Mouse (Mus musculus) thymus, adult 18-20 months (tissue): ENCODE results near the gene Zfp950.

Source experiments
- DNase-seq, 2 experiments: peaks; one replicate each; pipeline ENCODE4 v3.0.0; 2022; ENCODE audit warnings: mixed read lengths in 2 of 2

Gene Zfp950

GRCm38 (mm10) chr19:61056783-61057410 is 83.7 kb downstream of the Zfp950 start:
- DNase-seq = no peak

- DNase-seq = no peak
Observed at GRCm38 (mm10) chr19:61052786-61053185, 87.9 kb downstream of the Zfp950 start.

- no peak for DNase-seq
Observed at GRCm38 (mm10) chr19:61052008-61052407, 88.6 kb downstream of the Zfp950 start.

GRCm38 (mm10) chr19:61051151-61051550 is 89.5 kb downstream of the Zfp950 start:
- no peak for DNase-seq

- DNase-seq = no peak
Observed at GRCm38 (mm10) chr19:61049413-61049812, 91.2 kb downstream of the Zfp950 start.

- no peak for DNase-seq
Observed at GRCm38 (mm10) chr19:61048646-61049045, 92.0 kb downstream of the Zfp950 start.

- DNase-seq = no peak
Observed at GRCm38 (mm10) chr19:61039151-61039550, 101.5 kb downstream of the Zfp950 start.

GRCm38 (mm10) chr19:61031570-61031969 is 109.1 kb downstream of the Zfp950 start:
- DNase-seq = no peak

- DNase-seq = no peak
Observed at GRCm38 (mm10) chr19:61021939-61022566, 118.6 kb downstream of the Zfp950 start.

- no peak for DNase-seq
Observed at GRCm38 (mm10) chr19:61021502-61021901, 119.1 kb downstream of the Zfp950 start.

- DNase-seq = no peak
Observed at GRCm38 (mm10) chr19:61017477-61018266, 123.0 kb downstream of the Zfp950 start.

GRCm38 (mm10) chr19:61009266-61009665 is 131.4 kb downstream of the Zfp950 start:
- no peak for DNase-seq
